Mouse (Mus musculus): ENCODE data around the gene Smarcad1. TPM values are rescaled to one million over a fixed set of nuclear protein-coding genes. Genes with fewer than 3 reads are reported as not detected.

Smarcad1 gene
- polyA plus RNA-seq, 1 experiment = 3.9 TPM

GRCm38 (mm10) chr6:65079139-65079538 lies 36.8 kb downstream of the Smarcad1 start:
- no peak overlapping the region for H3K4me3 ChIP-seq (ENCODE audit: low read depth, low read length)
- H3K27ac ChIP-seq (ENCODE audit: insufficient read depth, low read depth, low read length) = no peak overlapping the region
- TF ChIP-seq POLR2A (IDR thresholded peaks at IDR 0.05; ENCODE audit: low read depth, low read length) (no peak), CTCF (IDR thresholded peaks at IDR 0.05; ENCODE audit: extremely low read depth, insufficient read length, insufficient replicate concordance, low read depth, low read length) (no peak)
- H3K4me1 ChIP-seq (ENCODE audit: control insufficient read depth, insufficient read depth, insufficient read length, low read length) = no peaks in the 10 kb centered on the region
- 75% methylated on average over 1 of the region's 1 CpGs for WGBS
- peaks cover 26% of the 10 kb centered on the region for H3K36me3 ChIP-seq (ENCODE audit: control insufficient read depth, insufficient read depth, low read length)
- no peaks in the 10 kb centered on the region for H3K27me3 ChIP-seq (ENCODE audit: control insufficient read depth, insufficient read depth, low read length)

GRCm38 (mm10) chr6:65114902-65115301 lies 72.5 kb downstream of the Smarcad1 start:
- H3K27me3 ChIP-seq (ENCODE audit: control insufficient read depth, insufficient read depth, low read length) = no peaks in the 10 kb centered on the region
- H3K4me3 ChIP-seq (ENCODE audit: low read depth, low read length) = no peak overlapping the region
- 76% methylated on average over 2 of the region's 2 CpGs for WGBS
- H3K4me1 ChIP-seq (ENCODE audit: control insufficient read depth, insufficient read depth, insufficient read length, low read length) = no peaks in the 10 kb centered on the region; the same call in 1 of the 2 replicates
- no peak overlapping the region for H3K27ac ChIP-seq (ENCODE audit: insufficient read depth, low read depth, low read length)
- no peak for TF ChIP-seq CTCF (IDR thresholded peaks at IDR 0.05; ENCODE audit: extremely low read depth, insufficient read length, insufficient replicate concordance, low read depth, low read length)
- no peak for TF ChIP-seq POLR2A (IDR thresholded peaks at IDR 0.05; ENCODE audit: low read depth, low read length)
- H3K36me3 ChIP-seq (ENCODE audit: control insufficient read depth, insufficient read depth, low read length) = peaks cover 25% of the 10 kb centered on the region

- no peak for TF ChIP-seq CTCF (IDR thresholded peaks at IDR 0.05; ENCODE audit: extremely low read depth, insufficient read length, insufficient replicate concordance, low read depth, low read length)
- no peak for TF ChIP-seq POLR2A (IDR thresholded peaks at IDR 0.05; ENCODE audit: low read depth, low read length)
- 86% methylated on average over 1 of the region's 1 CpGs for WGBS
- H3K4me1 ChIP-seq (ENCODE audit: control insufficient read depth, insufficient read depth, insufficient read length, low read length) = no peaks in the 10 kb centered on the region; the same call in 1 of the 2 replicates
These were observed 75.2 kb downstream of the Smarcad1 start for GRCm38 (mm10) chr6:65117540-65117939.

GRCm38 (mm10) chr6:65126074-65126726 lies 83.8 kb downstream of the Smarcad1 start:
- no peaks in the 10 kb centered on the region for H3K27me3 ChIP-seq (ENCODE audit: control insufficient read depth, insufficient read depth, low read length)
- no peaks in the 10 kb centered on the region for H3K4me1 ChIP-seq (ENCODE audit: control insufficient read depth, insufficient read depth, insufficient read length, low read length)
- H3K36me3 ChIP-seq (ENCODE audit: control insufficient read depth, insufficient read depth, low read length) = no peaks in the 10 kb centered on the region; the same call in 1 of the 2 replicates
- no peak overlapping the region for H3K27ac ChIP-seq (ENCODE audit: insufficient read depth, low read depth, low read length)
- peak; percentile 67; the same call in 1 of the 2 replicates for TF ChIP-seq CTCF (IDR thresholded peaks at IDR 0.05; ENCODE audit: extremely low read depth, insufficient read length, insufficient replicate concordance, low read depth, low read length)
- TF ChIP-seq POLR2A (IDR thresholded peaks at IDR 0.05; ENCODE audit: low read depth, low read length) = no peak
- WGBS = 21% methylated on average over 2 of the region's 2 CpGs
- H3K4me3 ChIP-seq (ENCODE audit: low read depth, low read length) = no peak overlapping the region

More at GRCm38 (mm10) chr6:65117540-65117939, 75.2 kb downstream of the Smarcad1 start:
- no peaks in the 10 kb centered on the region for H3K27me3 ChIP-seq (ENCODE audit: control insufficient read depth, insufficient read depth, low read length)
- H3K4me3 ChIP-seq (ENCODE audit: low read depth, low read length) = no peak overlapping the region
- no peak overlapping the region for H3K27ac ChIP-seq (ENCODE audit: insufficient read depth, low read depth, low read length)
- peaks cover 18% of the 10 kb centered on the region for H3K36me3 ChIP-seq (ENCODE audit: control insufficient read depth, insufficient read depth, low read length)

GRCm38 (mm10) chr6:65132376-65132775 lies 90.0 kb downstream of the Smarcad1 start:
- WGBS = 73% methylated on average over 6 of the region's 6 CpGs
- Histone ChIP-seq H3K27me3 (ENCODE audit: control insufficient read depth, insufficient read depth, low read length) (no peaks in the 10 kb centered on the region), H3K27ac (ENCODE audit: insufficient read depth, low read depth, low read length) (no peak overlapping the region), H3K4me1 (ENCODE audit: control insufficient read depth, insufficient read depth, insufficient read length, low read length) (no peaks in the 10 kb centered on the region), H3K36me3 (ENCODE audit: control insufficient read depth, insufficient read depth, low read length) (no peaks in the 10 kb centered on the region; the same call in 1 of the 2 replicates), H3K4me3 (ENCODE audit: low read depth, low read length) (no peak overlapping the region)
- no peak for TF ChIP-seq CTCF (IDR thresholded peaks at IDR 0.05; ENCODE audit: extremely low read depth, insufficient read length, insufficient replicate concordance, low read depth, low read length)
- no peak for TF ChIP-seq POLR2A (IDR thresholded peaks at IDR 0.05; ENCODE audit: low read depth, low read length)

GRCm38 (mm10) chr6:65137802-65138201 lies 95.4 kb downstream of the Smarcad1 start:
- no peak for TF ChIP-seq CTCF (IDR thresholded peaks at IDR 0.05; ENCODE audit: extremely low read depth, insufficient read length, insufficient replicate concordance, low read depth, low read length)
- WGBS = 34% methylated on average over 2 of the region's 2 CpGs
- Histone ChIP-seq H3K36me3 (ENCODE audit: control insufficient read depth, insufficient read depth, low read length) (no peaks in the 10 kb centered on the region), H3K4me1 (ENCODE audit: control insufficient read depth, insufficient read depth, insufficient read length, low read length) (no peaks in the 10 kb centered on the region), H3K27ac (ENCODE audit: insufficient read depth, low read depth, low read length) (no peak overlapping the region), H3K4me3 (ENCODE audit: low read depth, low read length) (no peak overlapping the region), H3K27me3 (ENCODE audit: control insufficient read depth, insufficient read depth, low read length) (no peaks in the 10 kb centered on the region)

- H3K27ac ChIP-seq (ENCODE audit: insufficient read depth, low read depth, low read length) = no peak overlapping the region
- 80% methylated on average over 1 of the region's 1 CpGs for WGBS
- TF ChIP-seq POLR2A (IDR thresholded peaks at IDR 0.05; ENCODE audit: low read depth, low read length) = no peak
- no peak for TF ChIP-seq CTCF (IDR thresholded peaks at IDR 0.05; ENCODE audit: extremely low read depth, insufficient read length, insufficient replicate concordance, low read depth, low read length)
- H3K4me3 ChIP-seq (ENCODE audit: low read depth, low read length) = no peak overlapping the region
- no peaks in the 10 kb centered on the region for H3K4me1 ChIP-seq (ENCODE audit: control insufficient read depth, insufficient read depth, insufficient read length, low read length)
- no peaks in the 10 kb centered on the region for H3K27me3 ChIP-seq (ENCODE audit: control insufficient read depth, insufficient read depth, low read length)
- H3K36me3 ChIP-seq (ENCODE audit: control insufficient read depth, insufficient read depth, low read length) = no peaks in the 10 kb centered on the region
These were observed 95.9 kb downstream of the Smarcad1 start for GRCm38 (mm10) chr6:65138243-65138642.

Data from small intestine, adult 2 months (tissue).